ENCODE assay signal across 25 mouse cellular contexts in the genomic region with DNA sequence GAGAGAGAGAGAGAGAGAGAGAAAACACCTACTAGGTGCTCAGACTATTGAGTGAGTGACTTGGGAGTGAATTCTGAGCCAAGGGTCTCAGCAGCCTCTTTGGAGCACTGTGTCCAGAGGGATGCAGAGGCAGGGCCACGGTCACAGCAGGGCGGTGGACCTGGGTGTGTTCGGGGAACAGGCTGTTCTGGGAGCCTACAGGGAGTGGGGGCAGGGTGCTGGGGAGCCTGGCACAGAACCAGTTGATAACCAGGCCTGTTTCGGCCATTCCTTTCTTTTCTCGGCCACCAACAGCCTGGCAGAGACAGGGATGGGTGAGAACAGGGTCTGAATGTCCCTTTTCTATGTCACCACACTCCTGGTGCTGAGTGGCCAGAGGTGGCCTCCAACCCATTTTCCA. TPM values are rescaled to one million over a fixed set of nuclear protein-coding genes. Genes with fewer than 3 reads are reported as not detected.
DNase-seq lines count a peak whose midpoint lies in the region; ATAC-seq lines count a peak whose summit lies in the region.
"Had no signal": no experiment of that assay in that cellular context is flagged by ENCODE, and none has a peak within 500 bp of the region (broad histone marks: within the 10 kb centered on the region; RNA-seq: fewer than 3 reads in every experiment).

No protein-coding gene starts in this region.

- no peaks in the 10 kb centered on the region for H3K9me3 ChIP-seq in heart, embryonic 13.5 days
- H3K9me3 ChIP-seq in megakaryocyte, embryonic 14.5 days, result no peaks in the 10 kb centered on the region
- 0 out of 2 replicates have a peak, but pooled peaks cover 4% of the 10 kb centered on the region for H3K9me3 ChIP-seq in intestine, embryonic 16.5 days (ENCODE audit: control insufficient read depth, low read length)
- H3K9me3 ChIP-seq in hindbrain, embryonic 14.5 days (ENCODE audit: control insufficient read depth, low read length), result no peaks in the 10 kb centered on the region
- H3K9me3 ChIP-seq: embryonic facial prominence, embryonic 15.5 days; limb, embryonic 13.5 days; liver, embryonic 15.5 days; neural tube, embryonic 15.5 days had no signal

- no peak overlapping the region for H3K4me2 ChIP-seq in heart, embryonic 13.5 days
- H3K4me2 ChIP-seq in intestine, embryonic 16.5 days (ENCODE audit: low read depth, low read length), result no peak overlapping the region
- no peak overlapping the region for H3K4me2 ChIP-seq in hindbrain, embryonic 14.5 days (replicated peaks)
- H3K4me2 ChIP-seq: embryonic facial prominence, embryonic 15.5 days; limb, embryonic 13.5 days; liver, embryonic 15.5 days; neural tube, embryonic 15.5 days had no signal

- peak overlapping the region; percentile 76 for H3K27ac ChIP-seq in heart, embryonic 13.5 days (replicated peaks)
- H3K27ac ChIP-seq in intestine, embryonic 16.5 days (ENCODE audit: low read length), result peak overlapping the region; percentile 65
- no peak overlapping the region for H3K27ac ChIP-seq in hindbrain, embryonic 14.5 days
- H3K27ac ChIP-seq: embryonic facial prominence, embryonic 15.5 days; limb, embryonic 13.5 days; liver, embryonic 15.5 days; neural tube, embryonic 15.5 days had no signal

- intact Hi-C loops in heart, postnatal 36 days (cut with DNase I), result no loop called here

- peaks cover 69% of the 10 kb centered on the region for H3K36me3 ChIP-seq in heart, embryonic 13.5 days
- peaks cover 93% of the 10 kb centered on the region for H3K36me3 ChIP-seq in megakaryocyte, embryonic 14.5 days (replicated peaks; ENCODE audit: low read length)
- H3K36me3 ChIP-seq in intestine, embryonic 16.5 days (ENCODE audit: control insufficient read depth, insufficient read depth, low read length), result peaks cover 20% of the 10 kb centered on the region
- H3K36me3 ChIP-seq in hindbrain, embryonic 14.5 days (replicated peaks; ENCODE audit: control insufficient read depth, insufficient read depth), result peaks cover 33% of the 10 kb centered on the region

- ATAC-seq in heart, embryonic 13.5 days (ENCODE audit: extremely low read depth, insufficient number of reproducible peaks, low FRiP score, low TSS enrichment), result no peak
- ATAC-seq in megakaryocyte, adult 5-6 weeks (ENCODE audit: poor library complexity, severe bottlenecking), result no peak
- ATAC-seq in intestine, embryonic 16.5 days, result no peak
- no peak for ATAC-seq in hindbrain, embryonic 14.5 days (ENCODE audit: low FRiP score)

- peak overlapping the region; percentile 40; the same call in 1 of the 2 replicates for H3K9ac ChIP-seq in heart, embryonic 13.5 days
- 0 out of 2 replicates have a peak overlapping the region, but pooled peaks have one; percentile 11 for H3K9ac ChIP-seq in intestine, embryonic 16.5 days (ENCODE audit: low read depth, low read length)
- H3K9ac ChIP-seq in hindbrain, embryonic 14.5 days, result no peak overlapping the region
- H3K9ac ChIP-seq: embryonic facial prominence, embryonic 15.5 days; limb, embryonic 13.5 days; liver, embryonic 15.5 days; neural tube, embryonic 15.5 days had no signal

- peaks cover 47% of the 10 kb centered on the region for H3K4me1 ChIP-seq in heart, embryonic 13.5 days
- peaks cover 61% of the 10 kb centered on the region for H3K4me1 ChIP-seq in megakaryocyte, embryonic 14.5 days
- peaks cover 56% of the 10 kb centered on the region for H3K4me1 ChIP-seq in intestine, embryonic 16.5 days (ENCODE audit: control insufficient read depth, insufficient read depth, low read length)
- H3K4me1 ChIP-seq in hindbrain, embryonic 14.5 days (replicated peaks; ENCODE audit: control insufficient read depth, insufficient read depth, low read length), result peaks cover 17% of the 10 kb centered on the region

- no peak overlapping the region for H3K4me3 ChIP-seq in heart, embryonic 13.5 days
- H3K4me3 ChIP-seq in megakaryocyte, embryonic 14.5 days (replicated peaks), result peak overlapping the region; percentile 56
- no peak overlapping the region for H3K4me3 ChIP-seq in intestine, embryonic 16.5 days (ENCODE audit: low read length)
- H3K4me3 ChIP-seq in hindbrain, embryonic 14.5 days (replicated peaks; ENCODE audit: low read length), result no peak overlapping the region
- H3K4me3 ChIP-seq: embryonic facial prominence, embryonic 15.5 days; limb, embryonic 13.5 days; liver, embryonic 15.5 days; myocyte; neural tube, embryonic 15.5 days had no signal

- WGBS in heart, embryonic 13.5 days, result 57% methylated on average over 5 of the region's 5 CpGs
- 64% methylated on average over 5 of the region's 5 CpGs for WGBS in intestine, embryonic 16.5 days
- 82% methylated on average over 5 of the region's 5 CpGs for WGBS in hindbrain, embryonic 14.5 days

- H3K27me3 ChIP-seq in heart, embryonic 13.5 days (replicated peaks), result no peaks in the 10 kb centered on the region
- H3K27me3 ChIP-seq in megakaryocyte, embryonic 14.5 days (replicated peaks), result no peaks in the 10 kb centered on the region
- no peaks in the 10 kb centered on the region for H3K27me3 ChIP-seq in intestine, embryonic 16.5 days (replicated peaks; ENCODE audit: control insufficient read depth, insufficient read depth, low read length)
- no peaks in the 10 kb centered on the region for H3K27me3 ChIP-seq in hindbrain, embryonic 14.5 days (ENCODE audit: control insufficient read depth, insufficient read depth, low read length)
- H3K27me3 ChIP-seq: embryonic facial prominence, embryonic 15.5 days; limb, embryonic 13.5 days; liver, embryonic 15.5 days; neural tube, embryonic 15.5 days had no signal

- DNase-seq in heart, postnatal 36 days, result no peak
- no peak for DNase-seq in hindbrain, embryonic 14.5 days (ENCODE audit: low spot score)
- DNase-seq in kidney, adult 9 months, result no peak
- DNase-seq: cerebellum, adult 8-10 months; gastrocnemius, postnatal 25 days; lung, postnatal 4 days; midbrain, embryonic 14.5 days; right cerebral cortex, postnatal 25 days had no signal

RNA-seq across cellular contexts. Expression of a gene that starts 11.9 kb away (rescaled TPM):
- polyA plus RNA-seq in heart, embryonic 13.5 days (2015; fragmentation: Nextera tagmentation; extraction: Ambion mirVana), result 79.6 and 80.3 TPM in 2 replicates
- total RNA-seq in heart, postnatal 36 days (2021), result 10 to 100 TPM; 20.4 to 21.3 TPM
- 34.7 and 93.3 TPM in 2 replicates for polyA plus RNA-seq in megakaryocyte, embryonic 14.5 days (2012; ENCODE audit: insufficient read depth, low replicate concordance)
- 77.1 and 79.0 TPM in 2 replicates for total RNA-seq in megakaryocyte, adult 5-6 weeks (2015)
- total RNA-seq in megakaryocyte, adult 5-6 weeks (2017), result 79.7 and 97.2 TPM in 2 replicates
- 140 and 163 TPM in 2 replicates for polyA plus RNA-seq in intestine, embryonic 16.5 days (2015; fragmentation: Nextera tagmentation; extraction: Ambion mirVana)
- 44.7 and 46.7 TPM in 2 replicates for polyA plus RNA-seq in hindbrain, embryonic 14.5 days (2014; fragmentation: Nextera tagmentation; extraction: Ambion mirVana)

RNA-seq across cellular contexts. Expression of a gene that starts 16.7 kb away (rescaled TPM):
- not detected in 2 replicates for polyA plus RNA-seq in heart, embryonic 13.5 days (2015; fragmentation: Nextera tagmentation; extraction: Ambion mirVana)
- not detected for total RNA-seq in heart, postnatal 36 days (2021)
- polyA plus RNA-seq in megakaryocyte, embryonic 14.5 days (2012; ENCODE audit: insufficient read depth, low replicate concordance), result not detected in 2 replicates
- total RNA-seq in megakaryocyte, adult 5-6 weeks (2015), result not detected in 2 replicates
- total RNA-seq in megakaryocyte, adult 5-6 weeks (2017), result not detected in 2 replicates
- 0.29 and 0.87 TPM in 2 replicates for polyA plus RNA-seq in intestine, embryonic 16.5 days (2015; fragmentation: Nextera tagmentation; extraction: Ambion mirVana)
- polyA plus RNA-seq in hindbrain, embryonic 14.5 days (2014; fragmentation: Nextera tagmentation; extraction: Ambion mirVana), result not detected in 2 replicates
- total RNA-seq: ES-E14; gastrocnemius, postnatal 25 days; layer of hippocampus, adult 8-10 months; left cerebral cortex, adult 8-10 months had no signal
- polyA plus RNA-seq: embryonic facial prominence, embryonic 15.5 days; forebrain, embryonic 11.5 days; frontal cortex, adult 2 months; hindbrain, embryonic 11.5 days; inflammation-experienced regulatory T-cells, adult 6 months; kidney, embryonic 16.5 days; limb, embryonic 13.5 days; liver, embryonic 15.5 days; midbrain, embryonic 14.5 days; myocyte; neural tube, embryonic 15.5 days had no signal

RNA-seq across cellular contexts. Expression of a gene that starts 36.9 kb away (rescaled TPM):
- not detected in 2 replicates for polyA plus RNA-seq in heart, embryonic 13.5 days (2015; fragmentation: Nextera tagmentation; extraction: Ambion mirVana)
- not detected for total RNA-seq in heart, postnatal 36 days (2021)
- not detected in 2 replicates for polyA plus RNA-seq in megakaryocyte, embryonic 14.5 days (2012; ENCODE audit: insufficient read depth, low replicate concordance)
- total RNA-seq in megakaryocyte, adult 5-6 weeks (2015), result not detected in 2 replicates
- not detected in 2 replicates for total RNA-seq in megakaryocyte, adult 5-6 weeks (2017)
- 455 and 890 TPM in 2 replicates for polyA plus RNA-seq in intestine, embryonic 16.5 days (2015; fragmentation: Nextera tagmentation; extraction: Ambion mirVana)
- not detected in 2 replicates for polyA plus RNA-seq in hindbrain, embryonic 14.5 days (2014; fragmentation: Nextera tagmentation; extraction: Ambion mirVana)
- total RNA-seq: gastrocnemius, postnatal 25 days; layer of hippocampus, adult 8-10 months; left cerebral cortex, adult 8-10 months had no signal
- polyA plus RNA-seq: embryonic facial prominence, embryonic 15.5 days; forebrain, embryonic 11.5 days; hindbrain, embryonic 11.5 days; inflammation-experienced regulatory T-cells, adult 6 months; kidney, embryonic 16.5 days; limb, embryonic 13.5 days; midbrain, embryonic 14.5 days; myocyte; neural tube, embryonic 15.5 days had no signal

Comparison
In these comparisons a context has a peak if more than half of its experiments do, and no peak if none do; other contexts are left out.
1. RNA of a gene that starts 36.9 kb away (polyA plus RNA-seq): 455 to 890 TPM in intestine, embryonic 16.5 days; not detected in heart, embryonic 13.5 days, not detected in megakaryocyte, embryonic 14.5 days and not detected in hindbrain, embryonic 14.5 days; every median in the first group is over 100 times any median in the second.